Mouse (Mus musculus) stomach, embryonic 14.5 days (tissue): Measurements from ENCODE around the gene B3gnt4. TPM values are rescaled to one million over a fixed set of nuclear protein-coding genes. Genes with fewer than 3 reads are reported as not detected.

Experiments
- ATAC-seq: fragments of 200-750 bp; cut with Nextera tagmentation; 2 replicates; pipeline ENCODE4 v1.8.0; 2017; ENCODE audit warnings: low read depth, moderate TSS enrichment; ENCODE audit not compliant: insufficient number of reproducible peaks, insufficient read depth, low FRiP score
- H3K27ac ChIP-seq: fragments of 300-500 bp; sonication (generic); 2 replicates; pipeline ENCODE4 v1.5.1; 2014; ENCODE audit warnings: mild to moderate bottlenecking, low read length, moderate library complexity, mixed read lengths
- H3K27me3 ChIP-seq: fragments of 300-500 bp; sonication (generic); 2 replicates; pipeline ENCODE4 v1.6.1; 2014; ENCODE audit warnings: low read length, control low read depth, mixed read lengths; ENCODE audit not compliant: control insufficient read depth, insufficient read depth
- H3K36me3 ChIP-seq: fragments of 300-500 bp; sonication (generic); 2 replicates; pipeline ENCODE4 v1.6.1; 2014; ENCODE audit warnings: mild to moderate bottlenecking, control low read depth, low read length, moderate library complexity, mixed read lengths; ENCODE audit not compliant: control insufficient read depth, insufficient read depth
- H3K4me1 ChIP-seq: fragments of 300-500 bp; sonication (generic); 2 replicates; pipeline ENCODE4 v1.6.1; 2014; ENCODE audit warnings: low read length, control low read depth, mixed read lengths; ENCODE audit not compliant: control insufficient read depth, insufficient read depth
- H3K4me2 ChIP-seq: fragments of 300-500 bp; sonication (generic); replicated peaks from 2 replicates; pipeline ENCODE4 v1.6.1; 2014; ENCODE audit warnings: low read depth, low read length, control low read depth
- H3K4me3 ChIP-seq: fragments of 300-500 bp; sonication (generic); 2 replicates; pipeline ENCODE4 v1.5.1; 2014; ENCODE audit warnings: low read depth, low read length, control low read depth
- H3K9ac ChIP-seq: fragments of 300-500 bp; sonication (generic); replicated peaks from 2 replicates; pipeline ENCODE4 v1.6.1; 2014; ENCODE audit warnings: low read depth, mild to moderate bottlenecking, control low read depth, low read length, moderate library complexity, mixed read lengths
- H3K9me3 ChIP-seq: fragments of 300-500 bp; sonication (generic); 2 replicates; pipeline ENCODE4 v1.6.1; 2016; ENCODE audit warnings: low read depth, low read length, control low read depth; ENCODE audit not compliant: control insufficient read depth
- WGBS: fragments of 180-500 bp; shearing (Covaris S2); extraction: QIAGEN DNeasy Blood & Tissue Kit; methylation state at CpG from one replicate; pipeline ENCODE4 v1.1.7; 2014; 5-methylcytosine and 5-hydroxymethylcytosine counted together
- microRNA-seq: library from miRNA; unstranded; fragments of <30 nt; microRNA quantifications from one replicate; pipeline ENCODE4, GENCODE M21; 2016
- polyA plus RNA-seq: library from polyadenylated mRNA; unstranded; fragments of >200 nt; fragmentation: Nextera tagmentation; extraction: Ambion mirVana; gene quantifications from 2 replicates; pipeline ENCODE4 v1.2.1, GENCODE M21; 2014

The B3gnt4 gene
- polyA plus RNA-seq, 1 experiment from 2014 or later = 0.25 TPM

GRCm38 (mm10) chr5:123555693-123556092, 45.4 kb downstream of the B3gnt4 start:
- no peaks in the 10 kb centered on the region for H3K4me1 ChIP-seq
- no peaks in the 10 kb centered on the region for H3K9me3 ChIP-seq
- 87% methylated on average over 7 of the region's 7 CpGs for WGBS
- H3K4me3 ChIP-seq = no peak overlapping the region
- no peak overlapping the region for H3K27ac ChIP-seq
- no peak overlapping the region for H3K4me2 ChIP-seq
- H3K9ac ChIP-seq = no peak overlapping the region
- no peak for ATAC-seq
- H3K36me3 ChIP-seq = peaks cover 33% of the 10 kb centered on the region
- H3K27me3 ChIP-seq = no peaks in the 10 kb centered on the region

GRCm38 (mm10) chr5:123556451-123556850, 46.2 kb downstream of the B3gnt4 start:
- ATAC-seq = no peak
- Histone ChIP-seq H3K9me3 (no peaks in the 10 kb centered on the region), H3K4me3 (no peak overlapping the region), H3K9ac (no peak overlapping the region), H3K27me3 (no peaks in the 10 kb centered on the region), H3K4me1 (no peaks in the 10 kb centered on the region), H3K4me2 (no peak overlapping the region), H3K36me3 (peaks cover 34% of the 10 kb centered on the region), H3K27ac (no peak overlapping the region)
- 74% methylated on average over 2 of the region's 2 CpGs for WGBS

- Histone ChIP-seq H3K4me1 (no peaks in the 10 kb centered on the region), H3K27ac (no peak overlapping the region), H3K4me3 (no peak overlapping the region), H3K4me2 (no peak overlapping the region), H3K9ac (no peak overlapping the region), H3K9me3 (no peaks in the 10 kb centered on the region), H3K27me3 (no peaks in the 10 kb centered on the region), H3K36me3 (peaks cover 58% of the 10 kb centered on the region)
- WGBS = 92% methylated on average over 8 of the region's 8 CpGs
- ATAC-seq = no peak
Observed at GRCm38 (mm10) chr5:123559588-123559987, 49.3 kb downstream of the B3gnt4 start.

DNA sequence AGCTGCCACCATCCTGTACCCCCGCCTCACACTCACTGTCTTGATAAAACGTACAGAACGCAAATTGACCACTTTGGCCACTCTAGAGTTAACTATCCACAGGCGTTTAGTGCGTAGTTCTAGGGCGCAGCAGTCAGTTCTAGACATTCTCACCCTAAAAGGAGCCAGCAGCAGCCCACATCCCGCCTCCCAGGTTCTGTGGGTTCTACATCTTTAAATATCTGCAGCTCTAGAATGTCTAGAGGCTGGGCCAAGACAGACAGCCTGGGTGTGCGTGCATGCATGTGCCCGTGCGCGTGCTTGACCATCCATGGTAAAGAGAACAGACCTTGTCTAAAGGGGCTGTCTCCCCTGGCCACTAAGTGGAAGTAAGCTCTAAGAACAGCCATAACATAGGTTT, 50.9 kb downstream of the B3gnt4 start:
- Histone ChIP-seq H3K9me3 (no peaks in the 10 kb centered on the region), H3K4me3 (no peak overlapping the region)

More for the DNA sequence above, 50.9 kb downstream of the B3gnt4 start:
- Histone ChIP-seq H3K36me3 (peaks cover 54% of the 10 kb centered on the region), H3K27ac (no peak overlapping the region), H3K4me2 (no peak overlapping the region), H3K27me3 (no peaks in the 10 kb centered on the region), H3K4me1 (no peaks in the 10 kb centered on the region), H3K9ac (no peak overlapping the region)
- ATAC-seq = no peak
- WGBS = 93% methylated on average over 11 of the region's 11 CpGs

Small RNA genes within 50 kb of the gene (microRNA-seq; reads per million reads assigned to microRNA genes)
- 1.6 reads per million for gene Mir7647

Other genes starting within 250 kb of the B3gnt4 start
- gene Bcl7a, start 166.6 kb upstream of the B3gnt4 start, polyA plus RNA-seq = 27.6 and 30.1 TPM in 2 replicates
- gene Mlxip, start 115.7 kb upstream of the B3gnt4 start, polyA plus RNA-seq = 26.5 and 27.6 TPM in 2 replicates
- not detected in 2 replicates for gene Lrrc43, start 21.2 kb upstream of the B3gnt4 start, polyA plus RNA-seq
- gene Il31, start 21.0 kb upstream of the B3gnt4 start, polyA plus RNA-seq = not detected in 2 replicates
- 109 and 113 TPM in 2 replicates for gene Diablo, start 13.7 kb downstream of the B3gnt4 start, polyA plus RNA-seq
- 7.0 and 8.7 TPM in 2 replicates for gene Gm49027, start 15.0 kb downstream of the B3gnt4 start, polyA plus RNA-seq
- 25.4 and 27.2 TPM in 2 replicates for gene Vps33a, start 62.6 kb downstream of the B3gnt4 start, polyA plus RNA-seq
- 39.5 and 40.5 TPM in 2 replicates for gene Clip1, start 174.2 kb downstream of the B3gnt4 start, polyA plus RNA-seq
- 84.6 and 97.5 TPM in 2 replicates for gene Zcchc8, start 210.6 kb downstream of the B3gnt4 start, polyA plus RNA-seq
- gene Rsrc2, start 239.0 kb downstream of the B3gnt4 start, polyA plus RNA-seq = 139 and 142 TPM in 2 replicates
- 33.9 and 35.7 TPM in 2 replicates for gene Kntc1, start 239.3 kb downstream of the B3gnt4 start, polyA plus RNA-seq